In genomic region chr11:17768345-17768759, GRCm38 (mm10) we compare ENCODE assay signal across 10 mouse cellular contexts.
DNase-seq lines count a peak whose midpoint lies in the region; ATAC-seq lines count a peak whose summit lies in the region.
"Had no signal": no experiment of that assay in that cellular context is flagged by ENCODE, and none has a peak within 500 bp of the region (broad histone marks: within the 10 kb centered on the region; RNA-seq: fewer than 3 reads in every experiment).

No protein-coding gene starts in this region.

- no peaks in the 10 kb centered on the region for H3K9me3 ChIP-seq in intestine, embryonic 16.5 days (ENCODE audit: control insufficient read depth, low read length)
- H3K9me3 ChIP-seq: midbrain, embryonic 12.5 days had no signal

- DNase-seq in urinary bladder, postnatal 25 days (ENCODE audit: low spot score) = peak; percentile 8
- DNase-seq in urinary bladder, adult 2 months (ENCODE audit: low spot score) = no peak
- DNase-seq in cerebellum, adult 9-11 months = peak; percentile 72
- DNase-seq in c-Kit-positive CD71-positive TER-119-positive erythroid progenitor cells, embryonic 14.5 days (ENCODE audit: low spot score) = no peak
- DNase-seq in embryo, embryonic 11 days = no peak
- no peak for DNase-seq in T-cell, adult 2 months (ENCODE audit: low spot score)
- DNase-seq in gastrocnemius, adult 18-20 months (ENCODE audit: low spot score) = no peak

- H3K36me3 ChIP-seq in intestine, embryonic 16.5 days (ENCODE audit: control insufficient read depth, insufficient read depth, low read length) = no peaks in the 10 kb centered on the region
- H3K36me3 ChIP-seq: midbrain, embryonic 12.5 days had no signal

- H3K4me3 ChIP-seq in intestine, embryonic 16.5 days (ENCODE audit: low read length) = no peak overlapping the region
- H3K4me3 ChIP-seq: erythroblast, embryonic 14.5 days; midbrain, embryonic 12.5 days had no signal

- H3K27ac ChIP-seq in intestine, embryonic 16.5 days (ENCODE audit: low read length) = no peak overlapping the region
- H3K27ac ChIP-seq: midbrain, embryonic 12.5 days had no signal

- no peak overlapping the region for H3K9ac ChIP-seq in intestine, embryonic 16.5 days (ENCODE audit: low read depth, low read length)
- H3K9ac ChIP-seq: midbrain, embryonic 12.5 days had no signal

- no peaks in the 10 kb centered on the region for H3K27me3 ChIP-seq in intestine, embryonic 16.5 days (replicated peaks; ENCODE audit: control insufficient read depth, insufficient read depth, low read length)
- H3K27me3 ChIP-seq: midbrain, embryonic 12.5 days had no signal

- H3K4me1 ChIP-seq in intestine, embryonic 16.5 days (ENCODE audit: control insufficient read depth, insufficient read depth, low read length) = peaks cover 5% of the 10 kb centered on the region
- H3K4me1 ChIP-seq: midbrain, embryonic 12.5 days had no signal

- peak; percentile 72; the same call in 1 of the 2 replicates for ATAC-seq in intestine, embryonic 16.5 days

- no peak overlapping the region for H3K4me2 ChIP-seq in intestine, embryonic 16.5 days (ENCODE audit: low read depth, low read length)
- H3K4me2 ChIP-seq: midbrain, embryonic 12.5 days had no signal

Comparison
In these comparisons a context has a peak if more than half of its experiments do, and no peak if none do; other contexts are left out.
1. DNase-seq: peak in urinary bladder, postnatal 25 days (single experiment) and cerebellum, adult 9-11 months (single experiment); none in urinary bladder, adult 2 months (single experiment), c-Kit-positive CD71-positive TER-119-positive erythroid progenitor cells, embryonic 14.5 days (single experiment), embryo, embryonic 11 days (single experiment), T-cell, adult 2 months (single experiment) and gastrocnemius, adult 18-20 months (single experiment).